Mouse (Mus musculus) bone marrow macrophage, adult 2 months (primary cell): ENCODE measurements around the gene Tlr12.
"Not testable (repeated sequence)": the region's sequence is repeated elsewhere in the genome, so short reads cannot be mapped to it uniquely, and the experiment has no call there.

ENCODE experiments used
- CTCF ChIP-seq: IDR thresholded peaks from 2 replicates; pipeline ENCODE4 v1.5.1; 2012; ENCODE audit warnings: low read depth, mild to moderate bottlenecking, low read length, moderate library complexity
- POLR2A ChIP-seq: IDR thresholded peaks from 2 replicates; pipeline ENCODE4 v1.6.1; 2012; ENCODE audit warnings: mild to moderate bottlenecking, low read depth, low read length, borderline replicate concordance

GRCm38 (mm10) chr4:128611726-128612125 is 6.7 kb downstream of the Tlr12 start:
- TF ChIP-seq POLR2A, CTCF: not testable (repeated sequence)
